Mouse (Mus musculus) megakaryocyte, embryonic 14.5 days (primary cell): ENCODE data around the gene Hus1b.

ENCODE experiments used
- FLI1 ChIP-seq: IDR thresholded peaks from 2 replicates; pipeline ENCODE4 v1.6.1; 2012; ENCODE audit warnings: low read length, inconsistent platforms, mixed read lengths
- GATA1 ChIP-seq: IDR thresholded peaks from 3 replicates; pipeline ENCODE4 v1.6.1; 2012; ENCODE audit warnings: mixed read lengths, low read length, inconsistent platforms, borderline replicate concordance

- TF ChIP-seq FLI1: no peak
- no peak for TF ChIP-seq GATA1
These were observed at the start of gene Hus1b for GRCm38 (mm10) chr13:30947540-30947939.
